Mouse (Mus musculus): ENCODE results near the gene Gm21983. TPM values are rescaled to one million over a fixed set of nuclear protein-coding genes. Genes with fewer than 3 reads are reported as not detected.

Gene Gm21983
- polyA plus RNA-seq, 1 experiment from 2014 or later, result not detected

DNA sequence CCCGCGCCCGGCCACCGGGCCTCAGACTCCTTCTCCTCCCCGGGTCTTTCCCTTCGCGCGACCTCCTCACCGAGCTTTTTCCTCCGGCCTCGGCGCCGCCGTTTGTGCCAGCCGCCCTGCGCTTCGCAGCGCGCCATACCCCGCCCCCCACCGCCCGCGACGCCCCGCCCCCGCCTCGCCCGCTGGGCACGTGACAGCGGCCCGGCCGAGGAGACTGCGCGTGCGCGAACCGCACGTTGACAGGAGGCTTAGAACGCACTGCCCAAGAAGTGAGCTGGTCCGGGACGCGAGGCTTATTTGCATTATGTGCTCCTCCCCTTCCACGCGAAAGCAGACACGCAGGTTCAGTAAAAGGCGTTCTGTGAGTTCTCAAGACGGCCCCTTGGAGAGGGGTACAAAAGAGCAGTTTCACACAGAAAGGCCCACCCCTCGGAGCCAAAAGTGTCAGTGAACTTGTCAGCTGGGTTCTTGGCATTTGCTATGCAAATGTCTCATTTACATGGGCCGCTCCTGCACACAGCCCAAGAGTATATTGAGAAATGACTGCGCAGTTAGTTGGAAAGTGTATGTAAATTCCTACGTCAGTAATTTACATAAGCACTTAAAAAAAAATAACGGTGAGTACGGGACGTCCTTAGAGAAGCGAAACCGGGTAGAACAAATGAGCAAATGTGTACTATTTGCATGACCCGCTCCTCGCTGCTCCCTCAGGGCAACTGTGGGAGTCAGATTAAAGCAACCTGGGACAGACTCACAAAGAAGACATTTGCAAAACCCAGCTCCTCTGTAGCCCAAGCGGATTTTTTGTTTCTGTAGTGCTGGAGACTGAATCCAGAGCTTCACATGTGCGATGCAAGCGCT lies 14.0 kb downstream of the Gm21983 start, which contains the start of gene Egln2:
Egln2 (minus strand) TSS at position 189 of the 861 bp plus-strand sequence.
- Histone ChIP-seq H3K27ac (ENCODE audit: low read length) (peak within 1 kb of the TSS; percentile 95), H3K4me2 (ENCODE audit: low read depth, low read length) (peak within 1 kb of the TSS; percentile 87), H3K9ac (ENCODE audit: low read depth, low read length) (peak within 1 kb of the TSS; percentile 87), H3K27me3 (ENCODE audit: control insufficient read depth, insufficient read depth, low read depth, low read length) (no peaks in the 10 kb centered on the region), H3K36me3 (ENCODE audit: control insufficient read depth, insufficient read depth) (no peaks in the 10 kb centered on the region), H3K9me3 (replicated peaks; ENCODE audit: control insufficient read depth, low read length) (no peaks in the 10 kb centered on the region), H3K4me3 (ENCODE audit: low read depth, low read length) (peak within 1 kb of the TSS; percentile 77), H3K4me1 (ENCODE audit: control insufficient read depth, low read depth, low read length) (peaks cover 43% of the 10 kb centered on the region)
- peak; percentile 81 for ATAC-seq (ENCODE audit: low read depth)
- WGBS (ENCODE audit: insufficient replicate concordance), result under 1% methylated on average over 60 of the region's 61 CpGs

DNA sequence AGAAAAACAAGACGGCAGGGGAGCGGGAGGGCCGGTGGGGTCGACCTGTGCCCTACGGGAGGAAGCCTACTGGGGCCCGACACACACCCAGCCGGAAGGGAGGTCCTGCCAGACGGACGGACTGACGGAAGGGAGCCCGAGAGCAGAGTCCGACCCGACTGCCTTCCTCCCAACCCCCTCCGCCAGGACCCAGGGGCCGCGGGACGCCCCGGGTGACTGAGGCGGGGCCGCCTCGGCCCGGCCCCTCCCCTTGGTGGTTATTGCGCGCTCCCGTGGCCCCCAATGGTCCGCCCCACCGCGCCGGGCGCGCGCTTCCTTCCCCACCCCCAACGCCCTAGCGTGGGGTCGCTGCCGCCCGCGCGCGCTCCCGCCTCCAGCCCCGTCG lies 14.7 kb downstream of the Gm21983 start:
- Histone ChIP-seq H3K27me3 (ENCODE audit: control insufficient read depth, insufficient read depth, low read depth, low read length) (no peaks in the 10 kb centered on the region), H3K4me2 (ENCODE audit: low read depth, low read length) (peak overlapping the region; percentile 87), H3K4me3 (ENCODE audit: low read depth, low read length) (peak overlapping the region; percentile 77), H3K27ac (ENCODE audit: low read length) (peak overlapping the region; percentile 95), H3K36me3 (ENCODE audit: control insufficient read depth, insufficient read depth) (no peaks in the 10 kb centered on the region), H3K9me3 (replicated peaks; ENCODE audit: control insufficient read depth, low read length) (no peaks in the 10 kb centered on the region), H3K4me1 (ENCODE audit: control insufficient read depth, low read depth, low read length) (peaks cover 49% of the 10 kb centered on the region), H3K9ac (ENCODE audit: low read depth, low read length) (peak overlapping the region; percentile 87)
- 0% methylated on average over 21 of the region's 43 CpGs for WGBS (ENCODE audit: insufficient replicate concordance)
- ATAC-seq (ENCODE audit: low read depth), result peak; percentile 81

DNA sequence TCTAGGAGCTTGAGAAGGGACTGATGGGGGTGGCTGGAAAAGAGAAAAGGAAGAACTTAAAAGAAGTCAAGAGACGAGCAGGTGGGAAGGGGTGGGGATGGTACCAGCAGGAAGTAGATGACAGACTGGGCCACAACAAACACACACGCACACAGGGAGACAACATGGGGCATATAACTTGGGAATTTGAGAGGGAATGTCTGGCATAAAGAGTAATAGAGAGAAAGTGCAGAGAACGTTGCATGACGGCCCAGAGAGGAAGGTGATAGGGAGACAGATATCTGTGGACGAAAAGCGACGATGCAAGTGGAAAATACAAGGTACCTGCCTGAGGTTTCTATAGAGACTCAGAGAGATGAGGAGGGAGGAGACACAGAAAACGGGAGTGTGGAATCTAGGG lies 15.2 kb downstream of the Gm21983 start:
- H3K4me2 ChIP-seq (ENCODE audit: low read depth, low read length), result peak overlapping the region; percentile 87
- H3K27ac ChIP-seq (ENCODE audit: low read length), result peak overlapping the region; percentile 95
- H3K27me3 ChIP-seq (ENCODE audit: control insufficient read depth, insufficient read depth, low read depth, low read length), result no peaks in the 10 kb centered on the region
- H3K36me3 ChIP-seq (ENCODE audit: control insufficient read depth, insufficient read depth), result no peaks in the 10 kb centered on the region
- peak overlapping the region; percentile 87 for H3K9ac ChIP-seq (ENCODE audit: low read depth, low read length)
- peak overlapping the region; percentile 77 for H3K4me3 ChIP-seq (ENCODE audit: low read depth, low read length)
- WGBS (ENCODE audit: insufficient replicate concordance), result 3% methylated on average over 8 of the region's 8 CpGs
- H3K9me3 ChIP-seq (replicated peaks; ENCODE audit: control insufficient read depth, low read length), result no peaks in the 10 kb centered on the region
- peaks cover 54% of the 10 kb centered on the region for H3K4me1 ChIP-seq (ENCODE audit: control insufficient read depth, low read depth, low read length)
- no peak for ATAC-seq (ENCODE audit: low read depth)

DNA sequence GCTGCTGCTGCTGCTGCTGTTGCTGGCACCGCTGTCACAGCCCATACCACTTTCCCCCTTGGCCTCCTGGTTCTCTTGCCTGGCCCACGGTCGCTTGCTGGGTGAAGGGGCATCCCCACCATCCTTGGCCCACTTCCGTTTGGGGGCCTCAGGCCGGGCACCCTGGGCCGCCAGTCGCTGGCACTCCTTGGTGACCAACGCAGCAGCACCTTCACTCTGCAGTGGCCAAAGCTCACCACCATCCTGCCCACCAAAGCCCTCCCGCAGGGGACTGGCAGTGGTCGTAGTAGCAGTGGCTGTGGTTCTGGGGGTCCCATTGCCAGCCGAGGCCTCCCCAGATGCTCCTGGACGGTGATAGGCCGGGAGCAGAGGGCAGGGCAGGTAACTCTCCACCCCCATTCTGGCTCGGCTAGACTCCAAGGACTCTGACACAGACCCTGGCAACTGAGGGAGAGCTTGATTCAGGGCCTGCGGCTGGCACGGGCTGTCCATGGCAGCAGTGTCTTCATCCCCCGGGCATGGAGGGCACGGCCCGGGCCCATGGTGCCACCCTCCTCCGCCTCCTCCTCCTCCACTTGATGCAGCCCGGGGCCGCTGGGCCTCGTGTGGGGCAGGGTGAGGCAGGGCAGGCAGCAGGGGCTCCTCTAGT lies 15.8 kb downstream of the Gm21983 start:
- H3K9me3 ChIP-seq (replicated peaks; ENCODE audit: control insufficient read depth, low read length), result no peaks in the 10 kb centered on the region
- WGBS (ENCODE audit: insufficient replicate concordance), result 75% methylated on average over 23 of the region's 23 CpGs
- no peak overlapping the region; the same call in 1 of the 2 replicates for H3K27ac ChIP-seq (ENCODE audit: low read length)
- H3K27me3 ChIP-seq (ENCODE audit: control insufficient read depth, insufficient read depth, low read depth, low read length), result no peaks in the 10 kb centered on the region
- peaks cover 60% of the 10 kb centered on the region for H3K4me1 ChIP-seq (ENCODE audit: control insufficient read depth, low read depth, low read length)
- peak overlapping the region; percentile 87 for H3K9ac ChIP-seq (ENCODE audit: low read depth, low read length)
- ATAC-seq (ENCODE audit: low read depth), result no peak
- H3K36me3 ChIP-seq (ENCODE audit: control insufficient read depth, insufficient read depth), result no peaks in the 10 kb centered on the region
- peak overlapping the region; percentile 77 for H3K4me3 ChIP-seq (ENCODE audit: low read depth, low read length)
- peak overlapping the region; percentile 87 for H3K4me2 ChIP-seq (ENCODE audit: low read depth, low read length)

DNA sequence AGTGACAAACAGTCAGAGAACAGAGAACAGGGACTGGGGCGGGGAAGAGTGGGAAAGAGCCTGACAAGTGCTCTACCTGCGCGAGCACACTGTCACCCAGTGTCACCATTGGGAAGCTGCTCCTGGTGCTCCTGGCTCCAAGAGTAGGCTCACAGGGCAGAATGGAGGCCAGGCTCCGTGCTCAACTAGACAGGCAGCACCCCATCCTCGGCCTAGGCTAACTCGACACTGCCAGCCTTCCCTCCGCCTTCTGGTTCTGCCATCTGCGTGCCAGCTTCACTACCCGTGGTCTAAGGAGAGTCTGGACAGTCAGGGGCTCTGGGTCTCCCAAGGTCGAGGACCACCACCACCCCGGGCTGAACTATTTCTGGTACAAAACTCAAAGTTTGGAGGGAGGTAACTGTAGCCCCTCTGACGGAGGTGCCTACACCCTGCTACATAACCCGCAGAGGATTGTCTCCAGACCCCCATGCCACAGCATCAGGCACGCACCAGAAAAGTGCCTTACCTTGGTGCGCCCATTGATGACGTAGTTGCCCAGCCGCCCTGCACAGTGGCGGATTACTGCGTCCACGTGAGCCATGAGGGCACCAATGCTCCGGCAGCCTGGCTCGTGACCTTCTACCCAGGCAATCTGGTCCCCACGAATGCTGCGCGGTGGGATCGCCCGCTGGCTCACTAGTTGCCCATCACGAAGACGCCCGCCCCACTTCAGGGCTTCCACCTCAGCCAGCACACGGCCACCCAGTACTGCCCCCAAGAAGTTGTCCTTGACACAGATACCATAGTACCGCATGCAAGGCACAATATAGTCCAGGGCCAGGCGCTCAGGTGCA lies 16.6 kb downstream of the Gm21983 start:
- H3K27ac ChIP-seq (ENCODE audit: low read length), result no peak overlapping the region
- ATAC-seq (ENCODE audit: low read depth), result no peak
- WGBS (ENCODE audit: insufficient replicate concordance), result 84% methylated on average over 33 of the region's 33 CpGs
- no peaks in the 10 kb centered on the region for H3K27me3 ChIP-seq (ENCODE audit: control insufficient read depth, insufficient read depth, low read depth, low read length)
- H3K4me1 ChIP-seq (ENCODE audit: control insufficient read depth, low read depth, low read length), result peaks cover 60% of the 10 kb centered on the region
- H3K36me3 ChIP-seq (ENCODE audit: control insufficient read depth, insufficient read depth), result no peaks in the 10 kb centered on the region; the same call in 1 of the 2 replicates
- H3K4me2 ChIP-seq (ENCODE audit: low read depth, low read length), result peak overlapping the region; percentile 87; the same call in 1 of the 2 replicates
- no peak overlapping the region for H3K9ac ChIP-seq (ENCODE audit: low read depth, low read length)
- no peak overlapping the region for H3K4me3 ChIP-seq (ENCODE audit: low read depth, low read length)
- H3K9me3 ChIP-seq (replicated peaks; ENCODE audit: control insufficient read depth, low read length), result no peaks in the 10 kb centered on the region

DNA sequence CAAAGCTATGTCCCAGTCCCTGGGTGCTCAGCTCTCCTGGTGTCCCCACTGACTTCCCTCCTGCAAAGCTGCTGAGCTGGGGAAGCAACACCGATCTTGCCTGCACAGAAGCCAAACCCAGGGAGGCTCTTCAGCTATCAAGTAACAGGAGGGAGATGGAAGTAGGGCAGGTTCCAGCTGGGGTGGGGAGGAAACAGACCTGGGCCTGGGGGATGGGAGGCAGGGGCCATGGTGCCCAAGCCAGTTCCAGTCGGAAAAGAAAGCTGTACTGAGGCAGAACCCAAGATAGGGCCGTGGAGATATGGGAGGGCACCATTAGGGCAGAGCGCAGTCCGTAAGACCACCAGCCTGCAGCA lies 17.5 kb downstream of the Gm21983 start:
- Histone ChIP-seq H3K27me3 (ENCODE audit: control insufficient read depth, insufficient read depth, low read depth, low read length) (no peaks in the 10 kb centered on the region), H3K4me3 (ENCODE audit: low read depth, low read length) (no peak overlapping the region), H3K4me2 (ENCODE audit: low read depth, low read length) (no peak overlapping the region), H3K9me3 (replicated peaks; ENCODE audit: control insufficient read depth, low read length) (no peaks in the 10 kb centered on the region), H3K27ac (ENCODE audit: low read length) (no peak overlapping the region), H3K4me1 (ENCODE audit: control insufficient read depth, low read depth, low read length) (peaks cover 56% of the 10 kb centered on the region), H3K36me3 (ENCODE audit: control insufficient read depth, insufficient read depth) (peaks cover 8% of the 10 kb centered on the region), H3K9ac (ENCODE audit: low read depth, low read length) (no peak overlapping the region)
- no peak for ATAC-seq (ENCODE audit: low read depth)
- 82% methylated on average over 5 of the region's 5 CpGs for WGBS (ENCODE audit: insufficient replicate concordance)

DNA sequence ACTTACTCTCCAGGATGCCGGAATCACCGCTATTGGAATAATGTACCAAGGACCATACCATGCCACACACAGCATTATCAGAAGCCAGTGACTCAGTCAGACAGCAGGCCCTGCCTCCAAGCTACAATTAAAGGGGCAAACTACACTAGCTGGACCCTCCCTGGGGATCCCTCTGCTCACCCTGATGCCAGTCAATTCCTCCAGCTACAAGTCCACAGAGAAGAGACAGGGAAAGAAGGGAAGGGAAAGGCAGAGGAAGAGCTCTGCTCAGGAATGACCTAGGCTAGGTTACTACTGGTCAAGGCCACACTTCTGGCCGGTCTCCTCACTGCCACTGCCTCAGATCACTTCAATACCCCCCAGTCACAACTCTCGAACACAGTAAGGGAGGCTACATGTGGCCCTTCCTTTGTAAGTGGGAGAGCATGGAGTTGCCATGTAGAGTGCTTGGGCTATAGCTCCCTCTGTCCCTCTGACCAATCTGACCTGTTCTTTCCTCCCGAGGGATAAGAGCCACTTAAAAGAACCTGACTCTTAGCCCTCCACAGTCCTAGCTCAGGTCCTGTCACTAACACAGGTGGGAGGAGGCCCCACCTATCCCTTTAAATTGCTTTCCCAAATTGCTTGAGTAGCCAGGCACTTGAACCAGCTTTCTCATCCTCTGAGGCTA lies 18.0 kb downstream of the Gm21983 start:
- peaks cover 51% of the 10 kb centered on the region for H3K4me1 ChIP-seq (ENCODE audit: control insufficient read depth, low read depth, low read length)
- no peak overlapping the region for H3K9ac ChIP-seq (ENCODE audit: low read depth, low read length)
- H3K27me3 ChIP-seq (ENCODE audit: control insufficient read depth, insufficient read depth, low read depth, low read length), result no peaks in the 10 kb centered on the region
- WGBS (ENCODE audit: insufficient replicate concordance), result 61% methylated on average over 5 of the region's 5 CpGs
- peaks cover 13% of the 10 kb centered on the region for H3K36me3 ChIP-seq (ENCODE audit: control insufficient read depth, insufficient read depth)
- H3K27ac ChIP-seq (ENCODE audit: low read length), result no peak overlapping the region
- ATAC-seq (ENCODE audit: low read depth), result no peak
- no peak overlapping the region for H3K4me3 ChIP-seq (ENCODE audit: low read depth, low read length)
- no peak overlapping the region for H3K4me2 ChIP-seq (ENCODE audit: low read depth, low read length)
- no peaks in the 10 kb centered on the region for H3K9me3 ChIP-seq (replicated peaks; ENCODE audit: control insufficient read depth, low read length)

DNA sequence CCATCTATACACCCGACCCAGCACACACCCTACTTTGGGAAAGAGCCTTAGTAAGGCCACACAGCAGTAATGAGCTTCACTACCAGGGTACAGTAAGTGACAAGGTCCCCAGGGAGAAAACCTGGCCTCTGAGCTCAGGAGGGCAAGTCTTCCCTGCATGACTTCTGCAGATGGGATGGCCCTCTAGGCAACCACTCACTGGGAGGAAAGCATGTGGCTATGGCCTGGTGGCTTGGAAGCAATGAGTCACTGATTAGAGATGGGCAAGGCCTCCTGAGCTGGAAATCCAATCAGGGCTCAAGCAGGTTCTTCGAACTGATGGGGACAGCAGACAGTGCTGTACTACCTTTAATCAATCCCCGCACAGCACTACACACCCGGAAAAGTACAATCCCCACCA lies 19.1 kb downstream of the Gm21983 start:
- no peak overlapping the region for H3K27ac ChIP-seq (ENCODE audit: low read length)
- ATAC-seq (ENCODE audit: low read depth), result no peak
- H3K27me3 ChIP-seq (ENCODE audit: control insufficient read depth, insufficient read depth, low read depth, low read length), result no peaks in the 10 kb centered on the region
- H3K9me3 ChIP-seq (replicated peaks; ENCODE audit: control insufficient read depth, low read length), result no peaks in the 10 kb centered on the region
- peaks cover 16% of the 10 kb centered on the region for H3K36me3 ChIP-seq (ENCODE audit: control insufficient read depth, insufficient read depth)
- H3K4me2 ChIP-seq (ENCODE audit: low read depth, low read length), result no peak overlapping the region
- H3K4me1 ChIP-seq (ENCODE audit: control insufficient read depth, low read depth, low read length), result peaks cover 43% of the 10 kb centered on the region
- 73% methylated on average over 4 of the region's 4 CpGs for WGBS (ENCODE audit: insufficient replicate concordance)
- no peak overlapping the region for H3K9ac ChIP-seq (ENCODE audit: low read depth, low read length)
- H3K4me3 ChIP-seq (ENCODE audit: low read depth, low read length), result no peak overlapping the region
